In genomic region chr3:146500810-146501201, GRCm38 (mm10) we compare ENCODE assay signal across 8 mouse cellular contexts. TPM values are rescaled to one million over a fixed set of nuclear protein-coding genes. Genes with fewer than 3 reads are reported as not detected.
DNase-seq lines count a peak whose midpoint lies in the region; ATAC-seq and TF ChIP-seq lines count a peak whose summit lies in the region.

No protein-coding gene starts in this region.

- dilution Hi-C loops in CH12.LX (cut with MboI; ENCODE audit: extremely low pct_ligation_motif_present, extremely low pct_unique_long_range_greater_than_20kb, low sequenced_read_pairs): no loop called here

- no peak for TF ChIP-seq EP300 in CH12.LX (IDR thresholded peaks at IDR 0.05; ENCODE audit: low read length)
- no peak for TF ChIP-seq EP300 in liver, embryonic 14.5 days (IDR thresholded peaks at IDR 0.05; ENCODE audit: low read depth)

- peaks cover 8% of the 10 kb centered on the region; the same call in 1 of the 2 replicates for H3K36me3 ChIP-seq in heart, embryonic 11.5 days (ENCODE audit: control insufficient read depth, insufficient read depth, low read length)
- H3K36me3 ChIP-seq in CH12.LX (replicated peaks in 1 of 2; ENCODE audit: control insufficient read depth in 1 of 2, insufficient read depth in 1 of 2, low read length in 1 of 2): peaks cover 24 to 42% of the 10 kb centered on the region in 2 experiments
- peaks cover 4% of the 10 kb centered on the region; the same call in 1 of the 2 replicates for H3K36me3 ChIP-seq in forebrain, embryonic 11.5 days (ENCODE audit: control insufficient read depth, insufficient read depth, low read length)
- peaks cover 21% of the 10 kb centered on the region for H3K36me3 ChIP-seq in liver, embryonic 14.5 days (replicated peaks; ENCODE audit: control insufficient read depth, insufficient read depth, low read depth)

- no peak for ATAC-seq in heart, embryonic 11.5 days (replicated peaks; ENCODE audit: insufficient number of reproducible peaks, low FRiP score, low TSS enrichment)
- no peak for ATAC-seq in forebrain, embryonic 11.5 days (replicated peaks; ENCODE audit: low FRiP score)
- ATAC-seq in liver, embryonic 14.5 days (ENCODE audit: insufficient read depth): no peak
- ATAC-seq in cerebellum, adult (ENCODE audit: insufficient number of reproducible peaks, low FRiP score, low TSS enrichment): no peak

- peak overlapping the region; percentile 99 for H3K9ac ChIP-seq in heart, embryonic 11.5 days (ENCODE audit: low read depth, low read length)
- H3K9ac ChIP-seq in CH12.LX (ENCODE audit: insufficient read depth, low read depth): peak overlapping the region; percentile 96
- H3K9ac ChIP-seq in forebrain, embryonic 11.5 days (ENCODE audit: low read length): peak overlapping the region; percentile 93
- peak overlapping the region; percentile 89 for H3K9ac ChIP-seq in liver, embryonic 14.5 days (replicated peaks)

- H3K4me3 ChIP-seq in heart, embryonic 11.5 days (ENCODE audit: low read depth, low read length): peak overlapping the region; percentile 92
- peak overlapping the region; percentile 76 to 95 (median 81) for H3K4me3 ChIP-seq in CH12.LX (replicated peaks in 1 of 3; ENCODE audit: low read depth in 2 of 3, low read length in 2 of 3, poor library complexity in 1 of 3)
- H3K4me3 ChIP-seq in forebrain, embryonic 11.5 days (ENCODE audit: low read depth, low read length): peak overlapping the region; percentile 82
- peak overlapping the region; percentile 77 to 90 for H3K4me3 ChIP-seq in liver, embryonic 14.5 days (ENCODE audit: insufficient read depth in 1 of 2, low read depth in 2 of 2, low read length in 2 of 2)

- no peaks in the 10 kb centered on the region for H3K9me3 ChIP-seq in heart, embryonic 11.5 days (replicated peaks; ENCODE audit: control insufficient read depth, low read length)
- no peaks in the 10 kb centered on the region for H3K9me3 ChIP-seq in CH12.LX (replicated peaks; ENCODE audit: low read length)
- no peaks in the 10 kb centered on the region for H3K9me3 ChIP-seq in forebrain, embryonic 11.5 days (ENCODE audit: control insufficient read depth, low read length)
- H3K9me3 ChIP-seq in liver, embryonic 14.5 days (ENCODE audit: control insufficient read depth, low read length): no peaks in the 10 kb centered on the region

- in situ Hi-C loops in CH12.LX (cut with MboI; ENCODE audit: low pct_ligation_motif_present, low pct_unique_long_range_greater_than_20kb, low sequenced_read_pairs): no loop called here

- WGBS in heart, embryonic 11.5 days (ENCODE audit: insufficient replicate concordance): 4% methylated on average over 5 of the region's 5 CpGs
- 11% methylated on average over 5 of the region's 5 CpGs for WGBS in forebrain, embryonic 11.5 days
- WGBS in liver, embryonic 14.5 days (ENCODE audit: insufficient replicate concordance): 8% methylated on average over 5 of the region's 5 CpGs

- H3K27me3 ChIP-seq in heart, embryonic 11.5 days (ENCODE audit: control insufficient read depth, insufficient read depth, low read length): no peaks in the 10 kb centered on the region
- H3K27me3 ChIP-seq in CH12.LX (replicated peaks): no peaks in the 10 kb centered on the region
- no peaks in the 10 kb centered on the region for H3K27me3 ChIP-seq in forebrain, embryonic 11.5 days (ENCODE audit: control insufficient read depth, insufficient read depth, low read length)
- no peaks in the 10 kb centered on the region for H3K27me3 ChIP-seq in liver, embryonic 14.5 days (ENCODE audit: control insufficient read depth, insufficient read depth, low read length)

- peak overlapping the region; percentile 98 for H3K27ac ChIP-seq in heart, embryonic 11.5 days (ENCODE audit: low read depth, low read length)
- H3K27ac ChIP-seq in CH12.LX (ENCODE audit: insufficient read depth, low read depth): peak overlapping the region; percentile 71; the same call in 1 of the 2 replicates
- peak overlapping the region; percentile 6; the same call in 1 of the 2 replicates for H3K27ac ChIP-seq in forebrain, embryonic 11.5 days (ENCODE audit: low read depth, low read length)
- peak overlapping the region; percentile 91 for H3K27ac ChIP-seq in liver, embryonic 14.5 days

- TF ChIP-seq RAD21 in CH12.LX (IDR thresholded peaks at IDR 0.05; ENCODE audit: low read depth, low read length): no peak

- TF ChIP-seq CTCF in CH12.LX (conservative IDR thresholded peaks at IDR 0.05 in 1 of 2, IDR thresholded peaks at IDR 0.05 in 1 of 2; ENCODE audit: low read depth in 2 of 2, low read length in 2 of 2): no peak
- TF ChIP-seq CTCF in liver, embryonic 14.5 days (IDR thresholded peaks at IDR 0.05; ENCODE audit: low read depth): no peak

- H3K79me2 ChIP-seq in CH12.LX (replicated peaks; ENCODE audit: control insufficient read depth, extremely low read depth, insufficient read depth, poor library complexity, severe bottlenecking): peaks cover 44% of the 10 kb centered on the region

- no peak for DNase-seq in heart, adult 11 months
- DNase-seq in CH12.LX (ENCODE audit: extremely low read depth): peak; percentile 34
- no peak for DNase-seq in forebrain, embryonic 11.5 days (ENCODE audit: low spot score)
- no peak for DNase-seq in liver, embryonic 14.5 days (ENCODE audit: low read depth in 3 of 3, low spot score in 3 of 3)
- DNase-seq in cerebellum, postnatal 36 days: no peak
- no peak for DNase-seq in thymus, postnatal 4 days

- no peak for TF ChIP-seq POLR2A in CH12.LX (IDR thresholded peaks at IDR 0.05; ENCODE audit: low read depth, low read length)

- peaks cover 23% of the 10 kb centered on the region for H3K4me1 ChIP-seq in heart, embryonic 11.5 days (ENCODE audit: control insufficient read depth, insufficient read depth, low read length)
- H3K4me1 ChIP-seq in CH12.LX (ENCODE audit: control insufficient read depth in 1 of 2, insufficient read depth in 2 of 2): peaks cover 5 to 46% of the 10 kb centered on the region in 2 experiments; a peak in 2 of 4 replicates
- peaks cover 14% of the 10 kb centered on the region for H3K4me1 ChIP-seq in forebrain, embryonic 11.5 days (replicated peaks; ENCODE audit: control insufficient read depth, insufficient read depth, low read length)
- peaks cover 10 to 20% of the 10 kb centered on the region in 2 experiments for H3K4me1 ChIP-seq in liver, embryonic 14.5 days (replicated peaks; ENCODE audit: control insufficient read depth in 2 of 2, insufficient read depth in 2 of 2, low read length in 1 of 2)

- peak overlapping the region; percentile 93 for H3K4me2 ChIP-seq in heart, embryonic 11.5 days
- H3K4me2 ChIP-seq in CH12.LX (ENCODE audit: insufficient read depth, low read depth, poor library complexity, severe bottlenecking): peak overlapping the region; percentile 64
- H3K4me2 ChIP-seq in forebrain, embryonic 11.5 days (ENCODE audit: low read depth, low read length, severe bottlenecking): peak overlapping the region; percentile 75
- peak overlapping the region; percentile 75 for H3K4me2 ChIP-seq in liver, embryonic 14.5 days (ENCODE audit: low read depth)

TF ChIP-seq in CH12.LX, 34 proteins besides CTCF, POLR2A, EP300 and RAD21 (continues in another document):
- TF ChIP-seq ZKSCAN1 (IDR thresholded peaks at IDR 0.05; ENCODE audit: borderline replicate concordance, low read depth, low read length): no peak
- no peak; the same call in 1 of the 2 replicates for TF ChIP-seq POLR2AphosphoS2 (IDR thresholded peaks at IDR 0.05; ENCODE audit: low read depth, low read length)
- TF ChIP-seq CHD2 (IDR thresholded peaks at IDR 0.05; ENCODE audit: low read length): peak; percentile 48; the same call in 1 of the 2 replicates
- no peak for TF ChIP-seq USF1 (IDR thresholded peaks at IDR 0.05; ENCODE audit: low read depth, low read length)
- TF ChIP-seq MEF2A (IDR thresholded peaks at IDR 0.05; ENCODE audit: borderline replicate concordance, low read depth, low read length): 0 out of 2 replicates have a peak, but pooled peaks have one; percentile 2
- TF ChIP-seq TCF12 (IDR thresholded peaks at IDR 0.05; ENCODE audit: low read depth, low read length): no peak
- no peak for TF ChIP-seq MAZ (IDR thresholded peaks at IDR 0.05; ENCODE audit: low read depth, low read length)
- TF ChIP-seq MXI1 (IDR thresholded peaks at IDR 0.05; ENCODE audit: low read depth, low read length): no peak

RNA-seq across cellular contexts. Expression of gene Gng5, which starts 1.2 kb away (rescaled TPM):
- polyA plus RNA-seq in heart, embryonic 11.5 days (2014; fragmentation: Nextera tagmentation; extraction: Ambion mirVana): 1,522 and 1,550 TPM in 2 replicates
- total RNA-seq in CH12.LX (2012; rRNA removed) (397 and 398 TPM in 2 replicates), CH12.LX (2014; rRNA removed) (630 and 677 TPM in 2 replicates)
- 447 and 603 TPM in 2 replicates for polyA plus RNA-seq in CH12.LX (2012; ENCODE audit: insufficient read length, low read depth)
- 977 and 1,050 TPM in 2 replicates for polyA plus RNA-seq in forebrain, embryonic 11.5 days (2014; fragmentation: Nextera tagmentation; extraction: Ambion mirVana)
- polyA plus RNA-seq in liver, embryonic 14.5 days (2012; rRNA removed): 115 and 136 TPM in 2 replicates
- 559 and 595 TPM in 2 replicates for polyA plus RNA-seq in liver, embryonic 14.5 days (2014; fragmentation: Nextera tagmentation; extraction: Ambion mirVana)

RNA-seq across cellular contexts. Expression of gene Spata1, which starts 1.3 kb away (rescaled TPM):
- polyA plus RNA-seq in heart, embryonic 11.5 days (2014; fragmentation: Nextera tagmentation; extraction: Ambion mirVana): 6.9 and 7.3 TPM in 2 replicates
- total RNA-seq in CH12.LX (2012; rRNA removed) (1.3 and 2.0 TPM in 2 replicates), CH12.LX (2014; rRNA removed) (1.4 and 1.8 TPM in 2 replicates)
- 2.6 and 2.9 TPM in 2 replicates for polyA plus RNA-seq in CH12.LX (2012; ENCODE audit: insufficient read length, low read depth)
- polyA plus RNA-seq in forebrain, embryonic 11.5 days (2014; fragmentation: Nextera tagmentation; extraction: Ambion mirVana): 5.9 and 7.5 TPM in 2 replicates
- polyA plus RNA-seq in liver, embryonic 14.5 days (2012; rRNA removed): 0.30 and 0.93 TPM in 2 replicates
- 0.32 and 0.65 TPM in 2 replicates for polyA plus RNA-seq in liver, embryonic 14.5 days (2014; fragmentation: Nextera tagmentation; extraction: Ambion mirVana)

RNA-seq across cellular contexts. Expression of gene Rpf1, which starts 20.4 kb away (rescaled TPM):
- polyA plus RNA-seq in heart, embryonic 11.5 days (2014; fragmentation: Nextera tagmentation; extraction: Ambion mirVana): 47.2 and 49.8 TPM in 2 replicates
- total RNA-seq in CH12.LX (2012; rRNA removed) (100 and 121 TPM in 2 replicates), CH12.LX (2014; rRNA removed) (262 and 300 TPM in 2 replicates)
- 185 and 207 TPM in 2 replicates for polyA plus RNA-seq in CH12.LX (2012; ENCODE audit: insufficient read length, low read depth)
- polyA plus RNA-seq in forebrain, embryonic 11.5 days (2014; fragmentation: Nextera tagmentation; extraction: Ambion mirVana): 70.0 and 72.8 TPM in 2 replicates
- polyA plus RNA-seq in liver, embryonic 14.5 days (2012; rRNA removed): 13.5 and 20.6 TPM in 2 replicates
- 32.4 and 32.7 TPM in 2 replicates for polyA plus RNA-seq in liver, embryonic 14.5 days (2014; fragmentation: Nextera tagmentation; extraction: Ambion mirVana)

RNA-seq across cellular contexts. Expression of gene Ctbs, which starts 51.2 kb away (rescaled TPM):
- polyA plus RNA-seq in heart, embryonic 11.5 days (2014; fragmentation: Nextera tagmentation; extraction: Ambion mirVana): 10.8 and 12.5 TPM in 2 replicates
- total RNA-seq in CH12.LX (2012; rRNA removed): 17.1 and 21.4 TPM in 2 replicates
- 48.8 and 56.9 TPM in 2 replicates for total RNA-seq in CH12.LX (2014; rRNA removed)
- polyA plus RNA-seq in CH12.LX (2012; ENCODE audit: insufficient read length, low read depth): 26.5 and 33.5 TPM in 2 replicates
- 5.7 and 6.0 TPM in 2 replicates for polyA plus RNA-seq in forebrain, embryonic 11.5 days (2014; fragmentation: Nextera tagmentation; extraction: Ambion mirVana)
- polyA plus RNA-seq in liver, embryonic 14.5 days (2012; rRNA removed): 1.3 and 1.7 TPM in 2 replicates
- 5.2 and 5.4 TPM in 2 replicates for polyA plus RNA-seq in liver, embryonic 14.5 days (2014; fragmentation: Nextera tagmentation; extraction: Ambion mirVana)

Comparison
In these comparisons a context has a peak if more than half of its experiments do, and no peak if none do; other contexts are left out.
1. H3K27ac ChIP-seq: peak in every context shown above with its lines; median percentile 98 in heart, embryonic 11.5 days; 91 in liver, embryonic 14.5 days; 71 in CH12.LX; 6 in forebrain, embryonic 11.5 days.